Mouse (Mus musculus): ENCODE data around the gene Lemd1.

The Lemd1 gene

GRCm38 (mm10) chr1:132201511-132201860 is 10.3 kb downstream of the Lemd1 start:
- no peak for DNase-seq (ENCODE audit: low spot score)

- DNase-seq (ENCODE audit: low spot score) = no peak
These were observed 10.7 kb downstream of the Lemd1 start for GRCm38 (mm10) chr1:132201936-132202335.

GRCm38 (mm10) chr1:132202771-132203170 is 11.5 kb downstream of the Lemd1 start:
- no peak for DNase-seq (ENCODE audit: low spot score)

- DNase-seq (ENCODE audit: low spot score) = no peak
These were observed 14.7 kb downstream of the Lemd1 start for GRCm38 (mm10) chr1:132205958-132206357.

GRCm38 (mm10) chr1:132206828-132207227 is 15.6 kb downstream of the Lemd1 start:
- DNase-seq (ENCODE audit: low spot score) = no peak

GRCm38 (mm10) chr1:132208154-132208553 is 16.9 kb downstream of the Lemd1 start:
- DNase-seq (ENCODE audit: low spot score) = no peak

- no peak for DNase-seq (ENCODE audit: low spot score)
These were observed 18.2 kb downstream of the Lemd1 start for GRCm38 (mm10) chr1:132209400-132209799.

- DNase-seq (ENCODE audit: low spot score) = peak; percentile 32
These were observed 19.7 kb downstream of the Lemd1 start for GRCm38 (mm10) chr1:132210922-132211321.

- DNase-seq (ENCODE audit: low spot score) = no peak
These were observed 20.4 kb downstream of the Lemd1 start for GRCm38 (mm10) chr1:132211672-132212071.

GRCm38 (mm10) chr1:132212218-132212617 is 21.0 kb downstream of the Lemd1 start:
- DNase-seq (ENCODE audit: low spot score) = peak; percentile 56

GRCm38 (mm10) chr1:132213076-132213475 is 21.8 kb downstream of the Lemd1 start:
- no peak for DNase-seq (ENCODE audit: low spot score)

- DNase-seq (ENCODE audit: low spot score) = no peak
These were observed 25.0 kb downstream of the Lemd1 start for GRCm38 (mm10) chr1:132216276-132216675.

GRCm38 (mm10) chr1:132221627-132222026 is 30.4 kb downstream of the Lemd1 start:
- DNase-seq (ENCODE audit: low spot score) = no peak

- no peak for DNase-seq (ENCODE audit: low spot score)
These were observed 30.9 kb downstream of the Lemd1 start for GRCm38 (mm10) chr1:132222166-132222565.

GRCm38 (mm10) chr1:132226297-132227080 is 35.3 kb downstream of the Lemd1 start:
- no peak for DNase-seq (ENCODE audit: low spot score)

- no peak for DNase-seq (ENCODE audit: low spot score)
These were observed 38.4 kb downstream of the Lemd1 start, which contains the start of gene Gm10188 for GRCm38 (mm10) chr1:132229667-132230066. Gene Gm10188 (minus strand): TSS chr1:132229767.

GRCm38 (mm10) chr1:132231470-132232274 is 40.4 kb downstream of the Lemd1 start:
- DNase-seq (ENCODE audit: low spot score) = no peak

GRCm38 (mm10) chr1:132233566-132233965 is 42.3 kb downstream of the Lemd1 start:
- DNase-seq (ENCODE audit: low spot score) = peak; percentile 33

GRCm38 (mm10) chr1:132234757-132235273 is 43.6 kb downstream of the Lemd1 start:
- no peak for DNase-seq (ENCODE audit: low spot score)

- DNase-seq (ENCODE audit: low spot score) = peak; percentile 65
These were observed 46.4 kb downstream of the Lemd1 start for GRCm38 (mm10) chr1:132237585-132238159.

- DNase-seq (ENCODE audit: low spot score) = no peak
These were observed 53.8 kb downstream of the Lemd1 start for GRCm38 (mm10) chr1:132245010-132245409.

- no peak for DNase-seq (ENCODE audit: low spot score)
These were observed 54.9 kb downstream of the Lemd1 start for GRCm38 (mm10) chr1:132246137-132246536.

- no peak for DNase-seq (ENCODE audit: low spot score)
These were observed 55.4 kb downstream of the Lemd1 start for GRCm38 (mm10) chr1:132246641-132247040.
